Mouse (Mus musculus): ENCODE results near the gene Elovl3. TPM values are rescaled to one million over a fixed set of nuclear protein-coding genes. Genes with fewer than 3 reads are reported as not detected.
"Not testable (repeated sequence)": the region's sequence is repeated elsewhere in the genome, so short reads cannot be mapped to it uniquely, and the experiment has no call there.

The Elovl3 gene
- not detected for total RNA-seq (2021)
- long read RNA-seq = 0 reads

GRCm38 (mm10) chr19:46131694-46132525 is at the start of gene Elovl3:
Gene Elovl3, plus strand, starts transcription at chr19:46131897.
- no peak for DNase-seq (ENCODE audit: low spot score in 2 of 2)

- DNase-seq (ENCODE audit: low spot score in 2 of 2) = no peak
These were observed 46.5 kb upstream of the Elovl3 start for GRCm38 (mm10) chr19:46085185-46085584.

GRCm38 (mm10) chr19:46086337-46086736 is 45.4 kb upstream of the Elovl3 start:
- peak; percentile 32 to 75 for DNase-seq (ENCODE audit: low spot score in 2 of 2)

- no peak for DNase-seq (ENCODE audit: low spot score in 2 of 2)
These were observed 43.8 kb upstream of the Elovl3 start for GRCm38 (mm10) chr19:46087871-46088270.

- DNase-seq (ENCODE audit: low spot score in 2 of 2) = no peak
These were observed 40.1 kb upstream of the Elovl3 start for GRCm38 (mm10) chr19:46091641-46092040.

- DNase-seq (ENCODE audit: low spot score in 2 of 2) = no peak
These were observed 37.6 kb upstream of the Elovl3 start for GRCm38 (mm10) chr19:46094144-46094543.

- DNase-seq (ENCODE audit: low spot score in 2 of 2) = peak; percentile 30 to 53
These were observed 36.4 kb upstream of the Elovl3 start for GRCm38 (mm10) chr19:46095291-46095690.

GRCm38 (mm10) chr19:46096396-46096795 is 35.3 kb upstream of the Elovl3 start:
- DNase-seq (ENCODE audit: low spot score in 2 of 2) = no peak

- no peak for DNase-seq (ENCODE audit: low spot score in 2 of 2)
These were observed 32.1 kb upstream of the Elovl3 start for GRCm38 (mm10) chr19:46099561-46099960.

GRCm38 (mm10) chr19:46103437-46104186 is 28.1 kb upstream of the Elovl3 start:
- no peak for DNase-seq (ENCODE audit: low spot score in 2 of 2)

GRCm38 (mm10) chr19:46104187-46104557 is 27.5 kb upstream of the Elovl3 start:
- no peak for DNase-seq (ENCODE audit: low spot score in 2 of 2)

GRCm38 (mm10) chr19:46110214-46110613 is 21.5 kb upstream of the Elovl3 start:
- DNase-seq (ENCODE audit: low spot score in 2 of 2) = no peak

- no peak for DNase-seq (ENCODE audit: low spot score in 2 of 2)
These were observed 20.9 kb upstream of the Elovl3 start for GRCm38 (mm10) chr19:46110781-46111180.

GRCm38 (mm10) chr19:46114617-46115016 is 17.1 kb upstream of the Elovl3 start:
- no peak for DNase-seq (ENCODE audit: low spot score in 2 of 2)

- DNase-seq (ENCODE audit: low spot score in 2 of 2) = no peak
These were observed 12.2 kb upstream of the Elovl3 start for GRCm38 (mm10) chr19:46119458-46119857.

GRCm38 (mm10) chr19:46120872-46121271 is 10.8 kb upstream of the Elovl3 start:
- DNase-seq (ENCODE audit: low spot score in 2 of 2) = no peak

GRCm38 (mm10) chr19:46123876-46124275 is 7.8 kb upstream of the Elovl3 start:
- no peak for DNase-seq (ENCODE audit: low spot score in 2 of 2)

- no peak for DNase-seq (ENCODE audit: low spot score in 2 of 2)
These were observed 7.0 kb upstream of the Elovl3 start for GRCm38 (mm10) chr19:46124651-46125050.

- no peak for DNase-seq (ENCODE audit: low spot score in 2 of 2)
These were observed 5.4 kb upstream of the Elovl3 start for GRCm38 (mm10) chr19:46126301-46126700.

- DNase-seq (ENCODE audit: low spot score in 2 of 2) = not testable (repeated sequence)
These were observed 2.0 kb upstream of the Elovl3 start for GRCm38 (mm10) chr19:46129737-46130136.

GRCm38 (mm10) chr19:46131283-46131682 is 414 bp upstream of the Elovl3 start:
- no peak for DNase-seq (ENCODE audit: low spot score in 2 of 2)

- DNase-seq (ENCODE audit: low spot score in 2 of 2) = no peak
These were observed 880 bp downstream of the Elovl3 start for GRCm38 (mm10) chr19:46132577-46132976.

Data from layer of hippocampus, adult 18-20 months (tissue).